Mouse (Mus musculus): ENCODE data around the gene Sema5b.
A peak's percentile ranks its signal among the peaks of the same experiment; 100 is the strongest.
"Not testable (repeated sequence)": the region's sequence is repeated elsewhere in the genome, so short reads cannot be mapped to it uniquely, and the experiment has no call there.

Gene Sema5b

GRCm38 (mm10) chr16:35549354-35549753 is 8.4 kb downstream of the Sema5b start:
- no peak for DNase-seq (ENCODE audit: inconsistent ontology term)

GRCm38 (mm10) chr16:35555596-35556482 is 14.9 kb downstream of the Sema5b start:
- DNase-seq (ENCODE audit: inconsistent ontology term), result no peak

GRCm38 (mm10) chr16:35557038-35557437 is 16.1 kb downstream of the Sema5b start:
- DNase-seq (ENCODE audit: inconsistent ontology term), result no peak

GRCm38 (mm10) chr16:35561541-35561940 is 20.6 kb downstream of the Sema5b start:
- peak; percentile 75 for DNase-seq (ENCODE audit: inconsistent ontology term)

GRCm38 (mm10) chr16:35564246-35564905 is 23.4 kb downstream of the Sema5b start:
- peak; percentile 53 for DNase-seq (ENCODE audit: inconsistent ontology term)

- DNase-seq (ENCODE audit: inconsistent ontology term), result not testable (repeated sequence)
Observed at GRCm38 (mm10) chr16:35565601-35566000, 24.7 kb downstream of the Sema5b start.

- no peak for DNase-seq (ENCODE audit: inconsistent ontology term)
Observed at GRCm38 (mm10) chr16:35568225-35568880, 27.4 kb downstream of the Sema5b start.

- no peak for DNase-seq (ENCODE audit: inconsistent ontology term)
Observed at GRCm38 (mm10) chr16:35569347-35569746, 28.4 kb downstream of the Sema5b start.

- no peak for DNase-seq (ENCODE audit: inconsistent ontology term)
Observed at GRCm38 (mm10) chr16:35569758-35570157, 28.8 kb downstream of the Sema5b start.

GRCm38 (mm10) chr16:35570627-35571026 is 29.7 kb downstream of the Sema5b start:
- DNase-seq (ENCODE audit: inconsistent ontology term), result no peak

- DNase-seq (ENCODE audit: inconsistent ontology term), result no peak
Observed at GRCm38 (mm10) chr16:35573586-35573985, 32.6 kb downstream of the Sema5b start.

- DNase-seq (ENCODE audit: inconsistent ontology term), result no peak
Observed at GRCm38 (mm10) chr16:35577181-35577941, 36.4 kb downstream of the Sema5b start.

- DNase-seq (ENCODE audit: inconsistent ontology term), result peak; percentile 77
Observed at GRCm38 (mm10) chr16:35581299-35581698, 40.4 kb downstream of the Sema5b start.

- no peak for DNase-seq (ENCODE audit: inconsistent ontology term)
Observed at GRCm38 (mm10) chr16:35583551-35584080, 42.7 kb downstream of the Sema5b start.

- peak; percentile 68 for DNase-seq (ENCODE audit: inconsistent ontology term)
Observed at GRCm38 (mm10) chr16:35585126-35585694, 44.3 kb downstream of the Sema5b start.

- no peak for DNase-seq (ENCODE audit: inconsistent ontology term)
Observed at GRCm38 (mm10) chr16:35587046-35587779, 46.3 kb downstream of the Sema5b start.

- DNase-seq (ENCODE audit: inconsistent ontology term), result peak; percentile 56
Observed at GRCm38 (mm10) chr16:35587866-35588465, 47.0 kb downstream of the Sema5b start.

GRCm38 (mm10) chr16:35588731-35589151 is 47.8 kb downstream of the Sema5b start:
- no peak for DNase-seq (ENCODE audit: inconsistent ontology term)

GRCm38 (mm10) chr16:35591756-35592155 is 50.8 kb downstream of the Sema5b start:
- DNase-seq (ENCODE audit: inconsistent ontology term), result peak; percentile 80

All from Muller cell, postnatal 12 days (primary cell).